Mouse (Mus musculus) midbrain, embryonic 13.5 days (tissue): Measurements from ENCODE around the gene Spag8. TPM values are rescaled to one million over a fixed set of nuclear protein-coding genes. Genes with fewer than 3 reads are reported as not detected.

Experiments
- ATAC-seq: fragments of 200-750 bp; cut with Nextera tagmentation; 2 replicates; pipeline ENCODE4 v1.8.0; 2017; ENCODE audit warnings: mild to moderate bottlenecking, moderate TSS enrichment, moderate library complexity
- H3K27ac ChIP-seq: fragments of 300-500 bp; sonication (generic); 2 replicates; pipeline ENCODE4 v1.5.1; 2015; ENCODE audit warnings: inconsistent platforms, mild to moderate bottlenecking, moderate library complexity
- H3K27me3 ChIP-seq: fragments of 300-500 bp; sonication (generic); 2 replicates; pipeline ENCODE4 v1.6.1; 2015; ENCODE audit warnings: mild to moderate bottlenecking, inconsistent platforms
- H3K36me3 ChIP-seq: fragments of 300-500 bp; sonication (generic); 2 replicates; pipeline ENCODE4 v1.6.1; 2015; ENCODE audit warnings: mild to moderate bottlenecking, inconsistent platforms
- H3K4me1 ChIP-seq: fragments of 300-500 bp; sonication (generic); replicated peaks from 2 replicates; pipeline ENCODE4 v1.6.1; 2015; ENCODE audit warnings: inconsistent platforms
- H3K4me2 ChIP-seq: fragments of 300-500 bp; sonication (generic); replicated peaks from 2 replicates; pipeline ENCODE4 v1.6.1; 2015; ENCODE audit warnings: moderate library complexity, mild to moderate bottlenecking, inconsistent platforms
- H3K4me3 ChIP-seq: fragments of 300-500 bp; sonication (generic); replicated peaks from 2 replicates; pipeline ENCODE4 v1.5.1; 2015; ENCODE audit warnings: mild to moderate bottlenecking, inconsistent platforms
- H3K9ac ChIP-seq: fragments of 300-500 bp; sonication (generic); replicated peaks from 2 replicates; pipeline ENCODE4 v1.6.1; 2015; ENCODE audit warnings: mild to moderate bottlenecking, inconsistent platforms
- H3K9me3 ChIP-seq: fragments of 300-500 bp; sonication (generic); 2 replicates; pipeline ENCODE4 v1.6.1; 2016; ENCODE audit warnings: mild to moderate bottlenecking, inconsistent platforms
- WGBS: fragments of 180-500 bp; shearing (Covaris S2); methylation state at CpG from one replicate; pipeline ENCODE4 v1.1.7; 2015; 5-methylcytosine and 5-hydroxymethylcytosine counted together
- polyA plus RNA-seq: library from polyadenylated mRNA; unstranded; fragments of >200 nt; fragmentation: Nextera tagmentation; extraction: Ambion mirVana; gene quantifications from 2 replicates; pipeline ENCODE4 v1.2.1, GENCODE M21; 2015

The Spag8 gene
- polyA plus RNA-seq, 1 experiment from 2014 or later: 5.6 TPM

GRCm38 (mm10) chr4:43640491-43640890 lies 12.9 kb downstream of the Spag8 start:
- ATAC-seq: no peak
- H3K27me3 ChIP-seq: no peaks in the 10 kb centered on the region
- no peak overlapping the region for H3K4me3 ChIP-seq
- H3K27ac ChIP-seq: no peak overlapping the region
- no peaks in the 10 kb centered on the region for H3K4me1 ChIP-seq
- peaks cover 22% of the 10 kb centered on the region for H3K36me3 ChIP-seq
- no peak overlapping the region for H3K9ac ChIP-seq
- H3K9me3 ChIP-seq: no peaks in the 10 kb centered on the region
- no peak overlapping the region for H3K4me2 ChIP-seq
- 81% methylated on average over 6 of the region's 6 CpGs for WGBS

GRCm38 (mm10) chr4:43640076-43640475 lies 13.3 kb downstream of the Spag8 start:
- Histone ChIP-seq H3K27ac (no peak overlapping the region), H3K4me2 (no peak overlapping the region), H3K36me3 (peaks cover 22% of the 10 kb centered on the region), H3K4me3 (no peak overlapping the region), H3K4me1 (no peaks in the 10 kb centered on the region), H3K9me3 (no peaks in the 10 kb centered on the region), H3K9ac (no peak overlapping the region), H3K27me3 (no peaks in the 10 kb centered on the region)
- no peak for ATAC-seq
- WGBS: 83% methylated on average over 9 of the region's 9 CpGs

GRCm38 (mm10) chr4:43636751-43637150 lies 16.6 kb downstream of the Spag8 start:
- no peaks in the 10 kb centered on the region; the same call in 1 of the 2 replicates for H3K27me3 ChIP-seq
- H3K27ac ChIP-seq: no peak overlapping the region
- no peaks in the 10 kb centered on the region for H3K36me3 ChIP-seq
- no peak overlapping the region for H3K4me2 ChIP-seq
- peaks cover 25% of the 10 kb centered on the region for H3K4me1 ChIP-seq
- H3K9ac ChIP-seq: no peak overlapping the region
- H3K4me3 ChIP-seq: no peak overlapping the region
- no peaks in the 10 kb centered on the region for H3K9me3 ChIP-seq
- no peak for ATAC-seq
- WGBS: 77% methylated on average over 6 of the region's 6 CpGs

- Histone ChIP-seq H3K4me3 (no peak overlapping the region), H3K27me3 (no peaks in the 10 kb centered on the region; the same call in 1 of the 2 replicates), H3K9ac (no peak overlapping the region), H3K4me1 (peaks cover 38% of the 10 kb centered on the region), H3K27ac (no peak overlapping the region), H3K4me2 (no peak overlapping the region), H3K9me3 (no peaks in the 10 kb centered on the region), H3K36me3 (no peaks in the 10 kb centered on the region)
- no peak for ATAC-seq
- WGBS: 87% methylated on average over 7 of the region's 7 CpGs
Observed at GRCm38 (mm10) chr4:43634621-43635374, 18.6 kb downstream of the Spag8 start.

GRCm38 (mm10) chr4:43633736-43634135 lies 19.7 kb downstream of the Spag8 start:
- Histone ChIP-seq H3K36me3 (no peaks in the 10 kb centered on the region), H3K9ac (no peak overlapping the region), H3K27ac (no peak overlapping the region), H3K9me3 (no peaks in the 10 kb centered on the region), H3K4me2 (peak overlapping the region; percentile 90), H3K4me3 (no peak overlapping the region), H3K4me1 (peaks cover 38% of the 10 kb centered on the region), H3K27me3 (no peaks in the 10 kb centered on the region; the same call in 1 of the 2 replicates)
- 97% methylated on average over 2 of the region's 2 CpGs for WGBS
- ATAC-seq: no peak

- Histone ChIP-seq H3K4me1 (peaks cover 38% of the 10 kb centered on the region), H3K9ac (no peak overlapping the region), H3K9me3 (no peaks in the 10 kb centered on the region), H3K4me3 (0 out of 2 replicates have a peak overlapping the region, but pooled peaks have one; percentile 63), H3K27ac (no peak overlapping the region), H3K36me3 (no peaks in the 10 kb centered on the region), H3K27me3 (no peaks in the 10 kb centered on the region; the same call in 1 of the 2 replicates), H3K4me2 (peak overlapping the region; percentile 90)
- ATAC-seq: no peak
- WGBS: 76% methylated on average over 8 of the region's 8 CpGs
Observed at GRCm38 (mm10) chr4:43633296-43633695, 20.1 kb downstream of the Spag8 start.

GRCm38 (mm10) chr4:43631956-43632920 lies 21.2 kb downstream of the Spag8 start:
- no peaks in the 10 kb centered on the region for H3K9me3 ChIP-seq
- 42% methylated on average over 42 of the region's 42 CpGs for WGBS
- H3K4me2 ChIP-seq: peak overlapping the region; percentile 90
- H3K27me3 ChIP-seq: no peaks in the 10 kb centered on the region; the same call in 1 of the 2 replicates
- H3K27ac ChIP-seq: peak overlapping the region; percentile 85
- peak; percentile 28; the same call in 1 of the 2 replicates for ATAC-seq
- H3K4me1 ChIP-seq: peaks cover 38% of the 10 kb centered on the region
- peak overlapping the region; percentile 95 for H3K9ac ChIP-seq
- H3K4me3 ChIP-seq: peak overlapping the region; percentile 63
- H3K36me3 ChIP-seq: no peaks in the 10 kb centered on the region

- H3K9ac ChIP-seq: peak within 1 kb of the TSS; percentile 95
- peak; percentile 75 for ATAC-seq
- WGBS: under 1% methylated on average over 63 of the region's 70 CpGs
- peak within 1 kb of the TSS; percentile 63 for H3K4me3 ChIP-seq
- H3K36me3 ChIP-seq: no peaks in the 10 kb centered on the region
- no peaks in the 10 kb centered on the region for H3K9me3 ChIP-seq
- H3K27me3 ChIP-seq: no peaks in the 10 kb centered on the region; the same call in 1 of the 2 replicates
- peak within 1 kb of the TSS; percentile 85 for H3K27ac ChIP-seq
- peaks cover 38% of the 10 kb centered on the region for H3K4me1 ChIP-seq
- H3K4me2 ChIP-seq: peak within 1 kb of the TSS; percentile 90
Observed at GRCm38 (mm10) chr4:43631046-43631955, 22.1 kb downstream of the Spag8 start, which contains the start of gene Npr2. Gene Npr2, plus strand, starts transcription at chr4:43631935.

GRCm38 (mm10) chr4:43630671-43631045 lies 22.7 kb downstream of the Spag8 start:
- Histone ChIP-seq H3K4me1 (peaks cover 38% of the 10 kb centered on the region), H3K4me3 (peak overlapping the region; percentile 63), H3K9ac (no peak overlapping the region; the same call in 1 of the 2 replicates), H3K27me3 (no peaks in the 10 kb centered on the region; the same call in 1 of the 2 replicates), H3K36me3 (no peaks in the 10 kb centered on the region), H3K9me3 (no peaks in the 10 kb centered on the region), H3K4me2 (peak overlapping the region; percentile 90), H3K27ac (peak overlapping the region; percentile 85)
- WGBS: 14% methylated on average over 5 of the region's 5 CpGs
- ATAC-seq: peak; percentile 11; the same call in 1 of the 2 replicates

GRCm38 (mm10) chr4:43630030-43630581 lies 23.3 kb downstream of the Spag8 start:
- WGBS: 0% methylated on average over 5 of the region's 5 CpGs
- no peaks in the 10 kb centered on the region; the same call in 1 of the 2 replicates for H3K27me3 ChIP-seq
- H3K36me3 ChIP-seq: no peaks in the 10 kb centered on the region
- H3K4me3 ChIP-seq: no peak overlapping the region
- 0 out of 2 replicates have a peak overlapping the region, but pooled peaks have one; percentile 23 for H3K9ac ChIP-seq
- peak overlapping the region; percentile 85 for H3K27ac ChIP-seq
- H3K4me1 ChIP-seq: peaks cover 38% of the 10 kb centered on the region
- H3K9me3 ChIP-seq: peaks cover 5% of the 10 kb centered on the region
- H3K4me2 ChIP-seq: peak overlapping the region; percentile 90
- peak; percentile 66 for ATAC-seq
